Mouse (Mus musculus): ENCODE results near the gene Smarcc1.
"Not testable (repeated sequence)": the region's sequence is repeated elsewhere in the genome, so short reads cannot be mapped to it uniquely, and the experiment has no call there.

The Smarcc1 gene

GRCm38 (mm10) chr9:110132201-110132605 lies 14.7 kb downstream of the Smarcc1 start:
- DNase-seq: no peak

GRCm38 (mm10) chr9:110132921-110133320 lies 15.4 kb downstream of the Smarcc1 start:
- no peak for DNase-seq

GRCm38 (mm10) chr9:110134176-110134575 lies 16.7 kb downstream of the Smarcc1 start:
- no peak for DNase-seq

GRCm38 (mm10) chr9:110139119-110139518 lies 21.6 kb downstream of the Smarcc1 start:
- DNase-seq: no peak

GRCm38 (mm10) chr9:110142097-110142496 lies 24.6 kb downstream of the Smarcc1 start:
- DNase-seq: no peak

GRCm38 (mm10) chr9:110148598-110148997 lies 31.1 kb downstream of the Smarcc1 start:
- no peak for DNase-seq

GRCm38 (mm10) chr9:110159036-110159435 lies 41.5 kb downstream of the Smarcc1 start:
- no peak for DNase-seq

- DNase-seq: not testable (repeated sequence)
These were observed 43.0 kb downstream of the Smarcc1 start for GRCm38 (mm10) chr9:110160486-110160885.

GRCm38 (mm10) chr9:110162441-110162840 lies 44.9 kb downstream of the Smarcc1 start:
- DNase-seq: no peak

GRCm38 (mm10) chr9:110163071-110163470 lies 45.6 kb downstream of the Smarcc1 start:
- DNase-seq: no peak

GRCm38 (mm10) chr9:110170858-110171257 lies 53.4 kb downstream of the Smarcc1 start:
- no peak for DNase-seq

GRCm38 (mm10) chr9:110199870-110200269 lies 82.4 kb downstream of the Smarcc1 start:
- no peak for DNase-seq

- peak; percentile 15 to 21 for DNase-seq
These were observed 88.3 kb downstream of the Smarcc1 start for GRCm38 (mm10) chr9:110205526-110206404.

GRCm38 (mm10) chr9:110206437-110206836 lies 88.9 kb downstream of the Smarcc1 start:
- no peak for DNase-seq

GRCm38 (mm10) chr9:110208265-110208664 lies 90.8 kb downstream of the Smarcc1 start:
- DNase-seq: no peak

- no peak for DNase-seq
These were observed 91.5 kb downstream of the Smarcc1 start for GRCm38 (mm10) chr9:110208967-110209366.

- DNase-seq: no peak
These were observed 106.8 kb downstream of the Smarcc1 start for GRCm38 (mm10) chr9:110224273-110224672.

GRCm38 (mm10) chr9:110226191-110226590 lies 108.7 kb downstream of the Smarcc1 start:
- DNase-seq: no peak

GRCm38 (mm10) chr9:110228671-110229070 lies 111.2 kb downstream of the Smarcc1 start:
- DNase-seq: no peak

- no peak for DNase-seq
These were observed 111.6 kb downstream of the Smarcc1 start for GRCm38 (mm10) chr9:110229112-110229511.

- DNase-seq: peak; percentile 36 to 40
These were observed 112.2 kb downstream of the Smarcc1 start for GRCm38 (mm10) chr9:110229566-110230248.

GRCm38 (mm10) chr9:110230395-110231071 lies 113.0 kb downstream of the Smarcc1 start:
- DNase-seq: peak; percentile 81 to 87

- no peak for DNase-seq
These were observed 117.5 kb downstream of the Smarcc1 start for GRCm38 (mm10) chr9:110234962-110235361.

Measured in cerebellum, postnatal 14 days (tissue).